Mouse (Mus musculus) neural tube, embryonic 14.5 days (tissue): ENCODE measurements around the gene Epha5. TPM values are rescaled to one million over a fixed set of nuclear protein-coding genes. Genes with fewer than 3 reads are reported as not detected.
A peak's percentile ranks its signal among the peaks of the same experiment; 100 is the strongest.

ENCODE experiments used
- ATAC-seq: fragments of 200-750 bp; cut with Nextera tagmentation; 2 replicates; pipeline ENCODE4 v1.8.0; 2017; ENCODE audit warnings: low read depth, mild to moderate bottlenecking, moderate TSS enrichment, moderate library complexity
- H3K27ac ChIP-seq: fragments of 300-500 bp; sonication (generic); 2 replicates; pipeline ENCODE4 v1.5.1; 2014; ENCODE audit warnings: low read depth, mild to moderate bottlenecking, control low read depth, low read length, moderate library complexity, mixed read lengths
- H3K27me3 ChIP-seq: fragments of 300-500 bp; sonication (generic); 2 replicates; pipeline ENCODE4 v1.6.1; 2014; ENCODE audit warnings: low read length; ENCODE audit not compliant: control insufficient read depth, insufficient read depth
- H3K36me3 ChIP-seq: fragments of 300-500 bp; sonication (generic); 2 replicates; pipeline ENCODE4 v1.6.1; 2014; ENCODE audit warnings: low read length, mixed read lengths; ENCODE audit not compliant: control insufficient read depth, insufficient read depth
- H3K4me1 ChIP-seq: fragments of 300-500 bp; sonication (generic); 2 replicates; pipeline ENCODE4 v1.6.1; 2014; ENCODE audit warnings: low read length; ENCODE audit not compliant: control insufficient read depth, insufficient read depth
- H3K4me2 ChIP-seq: fragments of 300-500 bp; sonication (generic); 2 replicates; pipeline ENCODE4 v1.6.1; 2014; ENCODE audit warnings: mild to moderate bottlenecking, low read depth, low read length, control low read depth
- H3K4me3 ChIP-seq: fragments of 300-500 bp; sonication (generic); 2 replicates; pipeline ENCODE4 v1.5.1; 2014; ENCODE audit warnings: low read depth, low read length, control low read depth, mixed read lengths
- H3K9ac ChIP-seq: fragments of 300-500 bp; sonication (generic); replicated peaks from 2 replicates; pipeline ENCODE4 v1.6.1; 2014; ENCODE audit warnings: low read depth, mild to moderate bottlenecking, control low read depth, low read length, mixed read lengths
- H3K9me3 ChIP-seq: fragments of 300-500 bp; sonication (generic); 2 replicates; pipeline ENCODE4 v1.6.1; 2016; ENCODE audit warnings: low read length; ENCODE audit not compliant: control insufficient read depth
- WGBS: fragments of 180-500 bp; shearing (Covaris S2); extraction: QIAGEN DNeasy Blood & Tissue Kit; methylation state at CpG from one replicate; pipeline ENCODE4 v1.1.7; 2014; 5-methylcytosine and 5-hydroxymethylcytosine counted together
- polyA plus RNA-seq: library from polyadenylated mRNA; unstranded; fragments of >200 nt; fragmentation: Nextera tagmentation; extraction: Ambion mirVana; gene quantifications from 2 replicates; pipeline ENCODE4 v1.2.1, GENCODE M21; 2014

The Epha5 gene
- polyA plus RNA-seq, 1 experiment from 2014 or later, result 66.8 TPM

DNA sequence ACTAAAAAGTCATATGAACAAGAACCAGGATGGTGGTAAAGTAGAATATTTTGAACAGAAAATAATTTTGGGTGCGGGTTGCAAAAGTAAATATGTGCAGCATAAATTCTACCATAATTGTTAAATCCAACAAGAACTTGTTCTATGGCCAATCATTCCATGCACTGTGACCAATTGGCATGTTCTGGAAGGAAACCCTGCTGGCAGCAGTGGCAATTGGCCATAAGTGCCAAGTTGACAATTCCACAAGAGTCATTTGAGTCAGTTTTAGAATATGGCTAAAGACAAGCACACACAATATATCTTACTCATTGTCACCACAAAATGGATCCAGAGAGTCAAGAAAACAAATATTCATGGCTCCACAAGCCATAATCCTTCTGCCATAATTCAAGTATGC lies 140.2 kb downstream of the Epha5 start:
- H3K9ac ChIP-seq, result no peak overlapping the region
- no peaks in the 10 kb centered on the region for H3K4me1 ChIP-seq
- no peaks in the 10 kb centered on the region for H3K36me3 ChIP-seq
- 86% methylated on average over 1 of the region's 1 CpGs for WGBS
- no peaks in the 10 kb centered on the region for H3K9me3 ChIP-seq
- no peak overlapping the region for H3K4me3 ChIP-seq
- H3K4me2 ChIP-seq, result no peak overlapping the region
- no peak overlapping the region for H3K27ac ChIP-seq
- no peak for ATAC-seq
- no peaks in the 10 kb centered on the region; the same call in 1 of the 2 replicates for H3K27me3 ChIP-seq

DNA sequence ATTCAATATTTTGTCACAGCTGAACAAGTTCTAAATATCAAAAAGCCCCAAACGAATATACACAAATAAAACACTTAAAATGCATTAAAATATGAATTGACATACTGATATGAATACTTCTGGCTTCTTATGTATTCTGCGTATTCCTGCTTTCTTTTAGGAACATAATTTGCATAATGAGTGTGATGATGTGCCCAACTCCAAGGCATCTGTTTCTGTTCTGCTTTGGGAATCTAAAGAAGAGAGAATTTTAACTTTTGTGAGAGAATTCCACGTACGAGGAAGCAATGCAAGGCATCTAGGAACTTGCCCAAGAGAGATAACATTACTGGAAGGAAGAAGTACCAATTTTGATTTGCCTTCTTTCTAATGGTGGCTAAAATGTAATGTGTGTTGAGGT lies 151.8 kb downstream of the Epha5 start:
- no peaks in the 10 kb centered on the region for H3K4me1 ChIP-seq
- H3K9me3 ChIP-seq, result no peaks in the 10 kb centered on the region
- H3K27me3 ChIP-seq, result no peaks in the 10 kb centered on the region
- WGBS, result 82% methylated on average over 4 of the region's 4 CpGs
- H3K4me3 ChIP-seq, result no peak overlapping the region
- no peaks in the 10 kb centered on the region for H3K36me3 ChIP-seq
- H3K9ac ChIP-seq, result no peak overlapping the region
- no peak overlapping the region for H3K4me2 ChIP-seq
- no peak for ATAC-seq
- H3K27ac ChIP-seq, result no peak overlapping the region

DNA sequence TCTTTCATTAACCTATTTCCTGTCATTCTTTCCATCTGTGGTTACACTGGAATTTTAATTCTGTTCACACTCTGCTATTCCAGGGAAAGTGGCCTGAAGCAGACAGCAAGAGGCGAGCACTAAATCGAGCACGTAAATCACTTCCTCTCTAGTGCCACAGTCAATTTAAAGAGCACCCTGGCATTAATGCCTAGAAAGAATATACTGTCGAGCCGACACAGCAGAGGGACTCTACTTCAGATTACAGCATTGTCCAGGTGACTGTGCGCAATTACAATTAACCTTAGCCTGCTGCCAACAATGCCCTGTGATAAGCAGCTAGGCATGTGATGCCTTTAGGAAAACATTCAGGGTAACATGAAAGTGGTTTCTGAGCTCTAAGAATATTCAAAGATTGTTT lies 153.2 kb downstream of the Epha5 start:
- Histone ChIP-seq H3K4me1 (no peaks in the 10 kb centered on the region), H3K27ac (no peak overlapping the region), H3K27me3 (no peaks in the 10 kb centered on the region), H3K36me3 (no peaks in the 10 kb centered on the region), H3K9me3 (no peaks in the 10 kb centered on the region), H3K9ac (no peak overlapping the region), H3K4me2 (no peak overlapping the region), H3K4me3 (no peak overlapping the region)
- WGBS, result 21% methylated on average over 6 of the region's 6 CpGs
- ATAC-seq, result peak; percentile 81; the same call in 1 of the 2 replicates

DNA sequence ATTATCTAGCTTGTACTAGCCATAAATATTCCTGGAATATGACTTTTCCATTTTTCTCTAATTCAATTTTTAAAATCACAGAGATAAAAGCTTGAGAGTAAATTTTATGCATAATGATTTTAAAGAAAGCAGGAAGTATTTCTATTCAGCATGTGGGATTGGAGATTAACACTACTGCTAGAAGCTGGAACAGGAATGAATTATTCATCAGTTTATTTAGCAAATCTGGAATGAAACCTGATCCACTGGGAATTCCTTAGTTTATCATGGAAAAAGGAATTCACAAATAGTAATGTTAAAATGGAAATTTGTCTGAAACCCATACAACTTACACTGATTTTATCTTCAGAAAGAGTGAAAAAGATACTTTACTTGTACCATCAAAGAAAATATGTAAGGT lies 187.2 kb downstream of the Epha5 start:
- ATAC-seq, result no peak
- H3K9me3 ChIP-seq, result no peaks in the 10 kb centered on the region
- H3K4me3 ChIP-seq, result no peak overlapping the region
- H3K4me2 ChIP-seq, result no peak overlapping the region
- H3K27ac ChIP-seq, result no peak overlapping the region
- H3K36me3 ChIP-seq, result no peaks in the 10 kb centered on the region
- no peaks in the 10 kb centered on the region for H3K4me1 ChIP-seq
- no peak overlapping the region for H3K9ac ChIP-seq
- H3K27me3 ChIP-seq, result no peaks in the 10 kb centered on the region

DNA sequence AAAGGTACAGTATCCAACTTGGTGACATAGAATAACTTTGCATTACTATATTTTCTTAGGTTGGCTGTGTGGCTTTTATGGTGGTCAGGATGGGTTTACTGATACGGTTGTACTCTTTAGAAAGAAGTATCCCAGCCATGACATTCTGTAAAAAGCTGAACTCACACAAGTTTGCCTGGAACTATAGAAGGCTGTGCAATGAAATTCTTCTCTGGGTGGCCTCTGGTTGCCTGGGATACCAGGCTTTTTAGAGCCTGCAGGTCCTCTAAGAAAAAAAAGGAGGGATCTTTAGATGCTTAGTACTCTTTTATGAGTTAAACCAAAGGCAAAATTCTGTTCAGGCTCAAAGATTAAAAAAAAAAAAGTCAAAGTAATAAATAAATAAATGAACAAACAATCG lies 208.6 kb downstream of the Epha5 start:
- Histone ChIP-seq H3K27me3 (no peaks in the 10 kb centered on the region), H3K9ac (no peak overlapping the region), H3K9me3 (no peaks in the 10 kb centered on the region), H3K4me2 (no peak overlapping the region), H3K27ac (no peak overlapping the region), H3K4me1 (no peaks in the 10 kb centered on the region), H3K4me3 (no peak overlapping the region), H3K36me3 (no peaks in the 10 kb centered on the region)
- no peak for ATAC-seq
- 19% methylated on average over 2 of the region's 2 CpGs for WGBS

DNA sequence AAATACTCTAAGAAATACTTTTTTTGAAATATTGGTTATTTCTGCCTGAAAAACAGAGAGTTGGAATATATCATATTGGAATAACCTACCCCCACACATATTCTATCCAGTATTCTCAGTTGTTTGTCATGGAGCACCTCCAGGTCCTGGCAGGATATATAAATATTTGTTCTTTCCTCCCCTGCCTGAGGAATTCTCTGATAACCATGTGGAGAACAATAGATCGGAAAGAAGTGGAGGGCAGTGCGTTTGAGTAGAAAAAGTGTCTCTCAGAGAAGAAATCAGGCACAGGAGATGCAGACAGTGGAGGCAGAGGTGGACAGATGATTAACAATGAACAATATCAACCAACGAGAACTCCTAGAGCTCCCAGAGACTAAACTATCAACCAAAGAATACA lies 223.8 kb downstream of the Epha5 start:
- Histone ChIP-seq H3K9me3 (no peaks in the 10 kb centered on the region), H3K36me3 (no peaks in the 10 kb centered on the region), H3K27ac (no peak overlapping the region), H3K4me3 (no peak overlapping the region), H3K9ac (no peak overlapping the region), H3K4me2 (no peak overlapping the region), H3K27me3 (no peaks in the 10 kb centered on the region), H3K4me1 (no peaks in the 10 kb centered on the region)
- 83% methylated on average over 3 of the region's 3 CpGs for WGBS
- ATAC-seq, result no peak

DNA sequence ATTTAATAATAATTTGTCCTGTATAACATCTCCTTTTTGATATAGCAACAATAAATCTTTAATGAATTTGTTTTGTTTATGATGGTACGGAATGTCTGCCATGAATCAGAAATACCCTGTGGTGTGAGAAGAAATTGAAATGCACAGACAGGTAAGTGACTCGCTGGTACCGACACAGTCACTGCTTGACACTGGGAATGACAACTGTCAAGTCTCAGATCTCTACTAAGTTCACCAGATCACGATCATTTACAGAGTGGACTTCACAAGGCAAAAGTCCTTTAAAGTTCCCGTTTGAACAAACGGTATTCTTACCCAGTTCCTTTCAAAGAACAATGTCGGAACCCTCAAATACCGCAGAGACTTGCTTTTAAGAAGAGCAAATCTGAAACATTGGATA lies 233.0 kb downstream of the Epha5 start:
- no peak for ATAC-seq
- H3K4me2 ChIP-seq, result no peak overlapping the region
- H3K27me3 ChIP-seq, result no peaks in the 10 kb centered on the region
- WGBS, result 91% methylated on average over 8 of the region's 8 CpGs
- H3K4me1 ChIP-seq, result no peaks in the 10 kb centered on the region
- no peak overlapping the region for H3K27ac ChIP-seq
- H3K4me3 ChIP-seq, result no peak overlapping the region
- H3K9ac ChIP-seq, result no peak overlapping the region
- H3K9me3 ChIP-seq, result no peaks in the 10 kb centered on the region
- no peaks in the 10 kb centered on the region for H3K36me3 ChIP-seq

DNA sequence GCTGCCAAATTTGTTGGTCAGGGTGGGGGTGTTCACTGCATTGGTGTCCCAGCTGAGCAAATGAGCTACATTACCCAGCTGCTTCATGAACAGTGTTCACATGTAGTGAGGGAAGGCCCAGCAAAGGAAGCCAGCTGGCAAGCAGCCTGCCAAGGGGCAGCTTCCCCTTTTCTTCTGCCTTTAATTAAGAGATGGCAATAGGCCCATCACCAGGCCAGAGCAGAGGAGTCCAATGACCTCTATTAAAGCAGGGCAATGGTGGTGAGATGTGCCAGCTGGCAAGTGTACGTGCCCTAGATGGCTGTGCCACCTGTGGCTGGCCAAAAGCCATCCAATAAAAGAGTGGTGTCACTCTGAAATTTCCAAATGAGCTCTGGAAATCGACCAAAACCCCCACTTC lies 264.1 kb downstream of the Epha5 start:
- 39% methylated on average over 2 of the region's 2 CpGs for WGBS
- H3K9ac ChIP-seq, result no peak overlapping the region
- H3K9me3 ChIP-seq, result no peaks in the 10 kb centered on the region
- H3K27ac ChIP-seq, result no peak overlapping the region
- no peak overlapping the region for H3K4me3 ChIP-seq
- H3K27me3 ChIP-seq, result no peaks in the 10 kb centered on the region
- no peak overlapping the region for H3K4me2 ChIP-seq
- peak; percentile 88 for ATAC-seq
- H3K36me3 ChIP-seq, result no peaks in the 10 kb centered on the region
- H3K4me1 ChIP-seq, result no peaks in the 10 kb centered on the region

DNA sequence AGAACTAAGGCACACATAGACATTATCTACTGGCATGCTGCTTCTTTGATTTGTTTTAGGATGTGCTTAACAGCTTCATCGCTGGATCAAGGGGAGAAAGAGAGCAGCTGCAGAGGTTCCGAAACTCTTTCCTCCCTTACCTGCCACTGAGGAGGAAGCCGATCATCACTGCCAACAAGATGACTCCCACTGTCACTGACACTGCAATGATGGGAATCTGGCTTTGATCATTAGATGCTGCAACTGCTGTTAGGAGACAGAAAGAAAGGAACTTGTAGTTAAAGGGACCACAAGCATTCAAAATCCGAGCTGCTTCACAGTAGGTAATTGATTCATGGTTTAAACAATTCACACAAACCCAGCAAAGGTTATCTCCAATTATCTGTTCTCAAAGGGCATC lies 275.0 kb downstream of the Epha5 start:
- Histone ChIP-seq H3K27me3 (no peaks in the 10 kb centered on the region), H3K4me1 (no peaks in the 10 kb centered on the region), H3K36me3 (no peaks in the 10 kb centered on the region), H3K9ac (no peak overlapping the region), H3K27ac (no peak overlapping the region), H3K4me2 (no peak overlapping the region), H3K9me3 (no peaks in the 10 kb centered on the region), H3K4me3 (no peak overlapping the region)
- ATAC-seq, result no peak
- WGBS, result 52% methylated on average over 4 of the region's 4 CpGs

DNA sequence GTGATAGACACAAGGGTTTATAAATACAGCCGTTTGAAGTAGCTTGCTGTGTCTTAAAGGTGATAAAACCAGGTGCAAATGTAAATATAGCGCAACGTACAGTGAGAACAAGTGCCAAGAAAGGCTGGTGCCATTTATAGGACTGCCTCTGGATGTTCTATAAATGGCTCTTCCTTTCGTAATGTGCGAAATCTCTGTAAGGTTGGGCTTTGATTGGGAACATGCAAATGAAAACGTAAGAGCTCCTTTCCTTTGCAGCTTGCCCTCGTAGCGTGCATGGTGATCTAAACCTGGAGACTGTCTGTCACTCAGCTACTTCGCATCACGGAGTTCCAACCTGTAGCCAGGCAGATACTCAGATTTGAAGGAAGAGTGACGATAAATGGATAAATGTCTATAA lies 321.2 kb downstream of the Epha5 start:
- H3K4me1 ChIP-seq, result no peaks in the 10 kb centered on the region
- no peak overlapping the region for H3K4me2 ChIP-seq
- no peaks in the 10 kb centered on the region for H3K36me3 ChIP-seq
- no peak overlapping the region for H3K9ac ChIP-seq
- H3K27me3 ChIP-seq, result no peaks in the 10 kb centered on the region
- WGBS, result 86% methylated on average over 11 of the region's 11 CpGs
- no peak overlapping the region for H3K27ac ChIP-seq
- H3K4me3 ChIP-seq, result no peak overlapping the region
- no peak for ATAC-seq
- no peaks in the 10 kb centered on the region for H3K9me3 ChIP-seq
